Mouse (Mus musculus): Measurements from ENCODE around the gene Lmntd1. TPM values are rescaled to one million over a fixed set of nuclear protein-coding genes. Genes with fewer than 3 reads are reported as not detected.

The Lmntd1 gene
- total and polyA plus RNA-seq, 3 experiments: 0.08 to 0.43 (median 0.26) TPM

- H3K4me1 ChIP-seq (ENCODE audit: control insufficient read depth in 1 of 2, insufficient read depth in 2 of 2): peaks cover 9 to 38% of the 10 kb centered on the region in 2 experiments
- no peaks in the 10 kb centered on the region for H3K36me3 ChIP-seq (replicated peaks in 1 of 2; ENCODE audit: control insufficient read depth in 1 of 2, insufficient read depth in 1 of 2, low read length in 1 of 2)
- dilution Hi-C loops (cut with MboI; ENCODE audit: extremely low pct_ligation_motif_present, extremely low pct_unique_long_range_greater_than_20kb, low sequenced_read_pairs): no loop called here
- no peak overlapping the region for H3K9ac ChIP-seq (ENCODE audit: insufficient read depth, low read depth)
- no peaks in the 10 kb centered on the region for H3K79me2 ChIP-seq (replicated peaks; ENCODE audit: control insufficient read depth, extremely low read depth, insufficient read depth, poor library complexity, severe bottlenecking)
- H3K27me3 ChIP-seq (replicated peaks): no peaks in the 10 kb centered on the region
- no peak overlapping the region for H3K4me3 ChIP-seq (replicated peaks in 1 of 3; ENCODE audit: low read depth in 2 of 3, low read length in 2 of 3, poor library complexity in 1 of 3)
- no peak for TF ChIP-seq MAZ (IDR thresholded peaks at IDR 0.05; ENCODE audit: low read depth, low read length)
- TF ChIP-seq PAX5 (IDR thresholded peaks at IDR 0.05; ENCODE audit: low read length): no peak
- no peak for TF ChIP-seq ELF1 (IDR thresholded peaks at IDR 0.05; ENCODE audit: low read depth, low read length)
- TF ChIP-seq UBTF (IDR thresholded peaks at IDR 0.05; ENCODE audit: low read depth, low read length): no peak
- no peak for TF ChIP-seq NELFE (IDR thresholded peaks at IDR 0.05; ENCODE audit: low read depth, low read length)
- TF ChIP-seq ZKSCAN1 (IDR thresholded peaks at IDR 0.05; ENCODE audit: borderline replicate concordance, low read depth, low read length): no peak
- TF ChIP-seq RCOR1 (conservative IDR thresholded peaks at IDR 0.05; ENCODE audit: low read depth, low read length): no peak
- TF ChIP-seq MEF2A (IDR thresholded peaks at IDR 0.05; ENCODE audit: borderline replicate concordance, low read depth, low read length): no peak
- no peak overlapping the region for H3K4me2 ChIP-seq (ENCODE audit: insufficient read depth, low read depth, poor library complexity, severe bottlenecking)
- no peaks in the 10 kb centered on the region for H3K9me3 ChIP-seq (replicated peaks; ENCODE audit: low read length)
- no peak overlapping the region for H3K27ac ChIP-seq (ENCODE audit: insufficient read depth, low read depth)
- in situ Hi-C loops (cut with MboI; ENCODE audit: low pct_ligation_motif_present, low pct_unique_long_range_greater_than_20kb, low sequenced_read_pairs): no loop called here
- DNase-seq (ENCODE audit: extremely low read depth): no peak
These were observed 37.4 kb downstream of the Lmntd1 start for GRCm38 (mm10) chr6:145576762-145577161.

- no peak for TF ChIP-seq ZNF384 (IDR thresholded peaks at IDR 0.05; ENCODE audit: low read depth, low read length)
- no peak for TF ChIP-seq MAX (IDR thresholded peaks at IDR 0.05; ENCODE audit: low read length)
- TF ChIP-seq MAZ (IDR thresholded peaks at IDR 0.05; ENCODE audit: low read depth, low read length): no peak
- TF ChIP-seq BHLHE40 (IDR thresholded peaks at IDR 0.05; ENCODE audit: low read depth, low read length): no peak
- TF ChIP-seq CHD2 (IDR thresholded peaks at IDR 0.05; ENCODE audit: low read length): no peak
- TF ChIP-seq MXI1 (IDR thresholded peaks at IDR 0.05; ENCODE audit: low read depth, low read length): no peak
- no peak for TF ChIP-seq TCF12 (IDR thresholded peaks at IDR 0.05; ENCODE audit: low read depth, low read length)
- no peak for TF ChIP-seq MAFK (IDR thresholded peaks at IDR 0.05; ENCODE audit: insufficient replicate concordance, low read length)
- TF ChIP-seq EP300 (IDR thresholded peaks at IDR 0.05; ENCODE audit: low read length): no peak
- TF ChIP-seq ZC3H11A (IDR thresholded peaks at IDR 0.05; ENCODE audit: low read depth, low read length): no peak
- no peak for TF ChIP-seq GABPA (IDR thresholded peaks at IDR 0.05; ENCODE audit: insufficient replicate concordance, low read depth, low read length)
- no peak for TF ChIP-seq USF1 (IDR thresholded peaks at IDR 0.05; ENCODE audit: low read depth, low read length)
- no peak for TF ChIP-seq RAD21 (IDR thresholded peaks at IDR 0.05; ENCODE audit: low read depth, low read length)
- TF ChIP-seq IRF4 (IDR thresholded peaks at IDR 0.05; ENCODE audit: low read depth, low read length): no peak
- no peaks in the 10 kb centered on the region for H3K9me3 ChIP-seq (replicated peaks; ENCODE audit: low read length)
- DNase-seq (ENCODE audit: extremely low read depth): no peak
- H3K4me1 ChIP-seq (ENCODE audit: control insufficient read depth in 1 of 2, insufficient read depth in 2 of 2): peaks cover 6 to 25% of the 10 kb centered on the region in 2 experiments; a peak in 3 of 4 replicates
- H3K4me2 ChIP-seq (ENCODE audit: insufficient read depth, low read depth, poor library complexity, severe bottlenecking): no peak overlapping the region
- H3K27ac ChIP-seq (ENCODE audit: insufficient read depth, low read depth): no peak overlapping the region
- H3K79me2 ChIP-seq (replicated peaks; ENCODE audit: control insufficient read depth, extremely low read depth, insufficient read depth, poor library complexity, severe bottlenecking): no peaks in the 10 kb centered on the region
- in situ Hi-C loops (cut with MboI; ENCODE audit: low pct_ligation_motif_present, low pct_unique_long_range_greater_than_20kb, low sequenced_read_pairs) (no loop called here), dilution Hi-C loops (cut with MboI; ENCODE audit: extremely low pct_ligation_motif_present, extremely low pct_unique_long_range_greater_than_20kb, low sequenced_read_pairs) (no loop called here)
- H3K36me3 ChIP-seq (replicated peaks in 1 of 2; ENCODE audit: control insufficient read depth in 1 of 2, insufficient read depth in 1 of 2, low read length in 1 of 2): no peaks in the 10 kb centered on the region
- H3K9ac ChIP-seq (ENCODE audit: insufficient read depth, low read depth): no peak overlapping the region
- no peaks in the 10 kb centered on the region for H3K27me3 ChIP-seq (replicated peaks)
- no peak overlapping the region for H3K4me3 ChIP-seq (replicated peaks in 1 of 3; ENCODE audit: low read depth in 2 of 3, low read length in 2 of 3, poor library complexity in 1 of 3)
These were observed 40.7 kb downstream of the Lmntd1 start for GRCm38 (mm10) chr6:145573250-145574013.

All from CH12.LX (cell line).